Mouse (Mus musculus): ENCODE results near the gene Cdadc1.

GRCm38 (mm10) chr14:59555928-59556531 lies 41.7 kb downstream of the Cdadc1 start:
- TF ChIP-seq GATA1 (IDR thresholded peaks at IDR 0.05; ENCODE audit: low read length) (no peak), TAL1 (IDR thresholded peaks at IDR 0.05; ENCODE audit: low read length) (no peak)
